Mouse (Mus musculus) liver, postnatal 0 days (tissue): Measurements from ENCODE around the gene Trpc4ap. TPM values are rescaled to one million over a fixed set of nuclear protein-coding genes. Genes with fewer than 3 reads are reported as not detected.

Source experiments
- ATAC-seq: fragments of 200-750 bp; cut with Nextera tagmentation; 2 replicates; pipeline ENCODE4 v1.8.0; 2017; ENCODE audit warnings: mild to moderate bottlenecking, moderate library complexity
- DNase-seq: peaks from one replicate; pipeline ENCODE4 v3.0.0-alpha.2; 2016
- H3K27ac ChIP-seq: fragments of 300-500 bp; sonication (generic); 2 replicates; pipeline ENCODE4 v1.5.1; 2014; ENCODE audit warnings: antibody characterized with exemption, moderate library complexity, mild to moderate bottlenecking, low read depth
- H3K27me3 ChIP-seq: fragments of 300-500 bp; sonication (generic); 2 replicates; pipeline ENCODE4 v1.6.1; 2014; ENCODE audit warnings: low read length, control low read depth, mixed read lengths; ENCODE audit not compliant: insufficient read depth
- H3K36me3 ChIP-seq: fragments of 300-500 bp; sonication (generic); replicated peaks from 2 replicates; pipeline ENCODE4 v1.6.1; 2014; ENCODE audit warnings: mild to moderate bottlenecking, control low read depth, low read length, moderate library complexity, mixed read lengths; ENCODE audit not compliant: insufficient read depth
- H3K4me1 ChIP-seq: fragments of 300-500 bp; sonication (generic); 2 replicates; pipeline ENCODE4 v1.6.1; 2014; ENCODE audit warnings: antibody characterized with exemption, mild to moderate bottlenecking, control low read depth; ENCODE audit not compliant: insufficient read depth
- H3K4me2 ChIP-seq: fragments of 300-500 bp; sonication (generic); 2 replicates; pipeline ENCODE4 v1.6.1; 2014; ENCODE audit warnings: low read depth, mild to moderate bottlenecking, low read length, moderate library complexity, mixed read lengths
- H3K4me3 ChIP-seq: fragments of 300-500 bp; sonication (generic); 2 replicates; pipeline ENCODE4 v1.5.1; 2014; ENCODE audit warnings: low read depth, low read length
- H3K9ac ChIP-seq: fragments of 300-500 bp; sonication (generic); replicated peaks from 2 replicates; pipeline ENCODE4 v1.6.1; 2014; ENCODE audit warnings: mild to moderate bottlenecking, moderate library complexity
- H3K9me3 ChIP-seq: fragments of 300-500 bp; sonication (generic); 2 replicates; pipeline ENCODE4 v1.6.1; 2016; ENCODE audit warnings: mild to moderate bottlenecking, control low read depth, low read length, mixed read lengths
- CTCF ChIP-seq: sonication (generic); IDR thresholded peaks from 2 replicates; pipeline ENCODE4 v1.5.1; 2016; ENCODE audit warnings: antibody characterized with exemption, low read depth
- EP300 ChIP-seq: IDR thresholded peaks from 2 replicates; pipeline ENCODE4 v1.6.1; 2016; ENCODE audit warnings: antibody characterized with exemption, low read depth, mild to moderate bottlenecking
- WGBS: fragments of 180-500 bp; shearing (Covaris S2); extraction: QIAGEN DNeasy Blood & Tissue Kit; methylation state at CpG from one replicate; pipeline ENCODE4 v1.1.7; 2014; ENCODE audit not compliant: insufficient replicate concordance; 5-methylcytosine and 5-hydroxymethylcytosine counted together
- polyA plus RNA-seq: library from polyadenylated mRNA; unstranded; fragments of >200 nt; fragmentation: Nextera tagmentation; extraction: Ambion mirVana; gene quantifications from 2 replicates; pipeline ENCODE4 v1.2.1, GENCODE M21; 2015

Trpc4ap gene
- polyA plus RNA-seq, 1 experiment from 2014 or later = 43.2 TPM

GRCm38 (mm10) chr2:155689211-155689610 is 3.0 kb downstream of the Trpc4ap start:
- H3K4me3 ChIP-seq = no peak overlapping the region
- no peak overlapping the region for H3K4me2 ChIP-seq
- no peaks in the 10 kb centered on the region for H3K27me3 ChIP-seq
- WGBS = 89% methylated on average over 4 of the region's 4 CpGs
- H3K9ac ChIP-seq = no peak overlapping the region
- TF ChIP-seq CTCF = no peak
- no peak for TF ChIP-seq EP300
- no peak overlapping the region for H3K27ac ChIP-seq
- no peaks in the 10 kb centered on the region for H3K9me3 ChIP-seq
- peaks cover 12% of the 10 kb centered on the region for H3K4me1 ChIP-seq
- DNase-seq (no peak), ATAC-seq (no peak)
- H3K36me3 ChIP-seq = no peaks in the 10 kb centered on the region; the same call in 1 of the 2 replicates

GRCm38 (mm10) chr2:155687746-155688145 is 4.4 kb downstream of the Trpc4ap start:
- ATAC-seq (no peak), DNase-seq (no peak)
- Histone ChIP-seq H3K4me1 (peaks cover 12% of the 10 kb centered on the region), H3K36me3 (no peaks in the 10 kb centered on the region; the same call in 1 of the 2 replicates), H3K27ac (no peak overlapping the region), H3K9me3 (no peaks in the 10 kb centered on the region), H3K27me3 (no peaks in the 10 kb centered on the region), H3K4me2 (no peak overlapping the region), H3K9ac (no peak overlapping the region), H3K4me3 (no peak overlapping the region)
- TF ChIP-seq EP300 (no peak), CTCF (no peak)
- 87% methylated on average over 11 of the region's 11 CpGs for WGBS

GRCm38 (mm10) chr2:155686572-155686971 is 5.6 kb downstream of the Trpc4ap start:
- ATAC-seq (no peak), DNase-seq (no peak)
- no peaks in the 10 kb centered on the region; the same call in 1 of the 2 replicates for H3K36me3 ChIP-seq
- no peak overlapping the region for H3K9ac ChIP-seq
- no peaks in the 10 kb centered on the region for H3K27me3 ChIP-seq
- no peak overlapping the region for H3K4me3 ChIP-seq
- 78% methylated on average over 5 of the region's 5 CpGs for WGBS
- peaks cover 15% of the 10 kb centered on the region for H3K4me1 ChIP-seq
- TF ChIP-seq CTCF (no peak), EP300 (no peak)
- no peak overlapping the region for H3K4me2 ChIP-seq
- H3K27ac ChIP-seq = no peak overlapping the region
- H3K9me3 ChIP-seq = no peaks in the 10 kb centered on the region

- no peak overlapping the region for H3K27ac ChIP-seq
- 83% methylated on average over 5 of the region's 5 CpGs for WGBS
- no peak overlapping the region for H3K9ac ChIP-seq
- DNase-seq (no peak), ATAC-seq (no peak)
- peaks cover 9% of the 10 kb centered on the region for H3K4me1 ChIP-seq
- TF ChIP-seq EP300 (no peak), CTCF (no peak)
- no peaks in the 10 kb centered on the region for H3K27me3 ChIP-seq
- H3K36me3 ChIP-seq = no peaks in the 10 kb centered on the region; the same call in 1 of the 2 replicates
- H3K4me2 ChIP-seq = no peak overlapping the region
- H3K4me3 ChIP-seq = no peak overlapping the region
- no peaks in the 10 kb centered on the region for H3K9me3 ChIP-seq
These were observed 8.4 kb downstream of the Trpc4ap start for GRCm38 (mm10) chr2:155683821-155684220.

GRCm38 (mm10) chr2:155683137-155683536 is 9.0 kb downstream of the Trpc4ap start:
- H3K4me2 ChIP-seq = no peak overlapping the region
- no peak overlapping the region for H3K9ac ChIP-seq
- H3K36me3 ChIP-seq = no peaks in the 10 kb centered on the region; the same call in 1 of the 2 replicates
- H3K9me3 ChIP-seq = no peaks in the 10 kb centered on the region
- no peak overlapping the region for H3K4me3 ChIP-seq
- TF ChIP-seq EP300 (no peak), CTCF (no peak)
- H3K27ac ChIP-seq = no peak overlapping the region
- ATAC-seq = no peak
- no peaks in the 10 kb centered on the region for H3K27me3 ChIP-seq
- peaks cover 9% of the 10 kb centered on the region for H3K4me1 ChIP-seq
- WGBS = 51% methylated on average over 3 of the region's 3 CpGs
- DNase-seq = no peak

GRCm38 (mm10) chr2:155681874-155682273 is 10.3 kb downstream of the Trpc4ap start:
- ATAC-seq = no peak
- no peak overlapping the region for H3K9ac ChIP-seq
- H3K4me1 ChIP-seq = peaks cover 7% of the 10 kb centered on the region
- no peak overlapping the region for H3K4me3 ChIP-seq
- WGBS = 57% methylated on average over 2 of the region's 2 CpGs
- no peak for TF ChIP-seq CTCF
- TF ChIP-seq EP300 = no peak
- H3K27ac ChIP-seq = no peak overlapping the region
- H3K4me2 ChIP-seq = no peak overlapping the region
- no peak for DNase-seq
- H3K36me3 ChIP-seq = no peaks in the 10 kb centered on the region
- H3K27me3 ChIP-seq = no peaks in the 10 kb centered on the region
- no peaks in the 10 kb centered on the region for H3K9me3 ChIP-seq

GRCm38 (mm10) chr2:155681194-155681593 is 11.0 kb downstream of the Trpc4ap start:
- 55% methylated on average over 8 of the region's 8 CpGs for WGBS
- H3K4me1 ChIP-seq = peaks cover 7% of the 10 kb centered on the region
- no peak for TF ChIP-seq CTCF
- no peak for TF ChIP-seq EP300
- no peak overlapping the region for H3K4me3 ChIP-seq
- H3K9me3 ChIP-seq = no peaks in the 10 kb centered on the region
- H3K9ac ChIP-seq = no peak overlapping the region
- no peaks in the 10 kb centered on the region for H3K27me3 ChIP-seq
- no peak for ATAC-seq
- no peak for DNase-seq
- H3K27ac ChIP-seq = no peak overlapping the region
- no peaks in the 10 kb centered on the region for H3K36me3 ChIP-seq
- H3K4me2 ChIP-seq = no peak overlapping the region
